Mouse (Mus musculus): ENCODE measurements at regions not wholly inside any gene's neighbourhood (a gene's known extent, or its start where the extent isn't known, plus 50 kb on each side); places are given as distances from the start of the nearest gene placed in this dataset.
A peak's percentile ranks its signal among the peaks of the same experiment; 100 is the strongest.

DNA sequence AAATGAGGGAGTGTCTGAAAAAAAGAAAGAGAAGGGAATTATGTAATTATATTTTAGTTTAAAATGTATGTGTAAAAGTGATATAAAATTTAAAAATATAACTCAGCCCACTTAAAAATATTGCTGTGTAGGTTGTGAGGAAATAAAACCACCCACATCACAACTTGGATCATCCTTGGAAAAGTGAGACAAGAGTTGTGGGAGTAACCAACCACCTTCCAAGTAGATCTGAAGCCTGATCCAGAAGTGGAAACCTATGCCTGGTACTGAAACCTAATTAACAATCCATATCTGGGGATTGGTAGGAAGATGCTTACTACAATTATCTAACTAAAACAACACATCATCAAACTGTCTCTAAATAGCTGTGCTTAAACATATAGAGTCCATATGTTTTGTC is 743.1 kb downstream of the Stim2 start:
- no peak for DNase-seq (ENCODE audit: low read depth, low spot score)
- TF ChIP-seq CTCF (IDR thresholded peaks at IDR 0.05), result no peak
- no peak for ATAC-seq
- CTCF ChIA-PET, result no interaction called here
- H3K27me3 ChIP-seq, result no peaks in the 10 kb centered on the region
- in situ Hi-C loops (cut with MboI; ENCODE audit: low pct_unique_long_range_greater_than_20kb), result no loop called here
- POLR2A ChIA-PET, result no interaction called here

DNA sequence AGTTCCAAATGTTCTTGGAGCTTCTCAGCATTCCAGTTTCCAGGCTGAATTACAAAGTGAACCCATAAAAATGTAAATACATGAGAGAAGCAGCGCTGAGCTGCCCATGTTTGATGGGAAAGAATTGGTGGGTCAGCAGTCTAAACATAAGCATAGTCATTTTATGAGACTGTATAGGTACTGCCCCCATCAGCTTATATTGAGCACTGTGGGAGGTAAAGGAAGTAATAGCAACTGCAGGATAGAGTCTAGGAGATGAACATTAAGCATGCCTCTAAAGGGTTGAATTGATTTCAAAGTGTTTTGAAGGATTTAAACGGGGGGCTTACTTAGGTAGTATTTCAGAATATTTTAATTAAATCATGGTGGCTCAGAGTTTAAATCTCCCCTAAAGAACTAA is 748.7 kb downstream of the Stim2 start:
- no peak for TF ChIP-seq CTCF (IDR thresholded peaks at IDR 0.05)
- ChIA-PET POLR2A (interaction anchor here (0.6 kb wide), 1 partner anchor 10 kb away, joined by 4 read pairs; no protein-coding TSS in a partner anchor), CTCF (no interaction called here)
- DNase-seq (ENCODE audit: low read depth, low spot score), result no peak
- ATAC-seq, result no peak
- in situ Hi-C loops (cut with MboI; ENCODE audit: low pct_unique_long_range_greater_than_20kb), result no loop called here
- peaks cover 3% of the 10 kb centered on the region for H3K27me3 ChIP-seq

DNA sequence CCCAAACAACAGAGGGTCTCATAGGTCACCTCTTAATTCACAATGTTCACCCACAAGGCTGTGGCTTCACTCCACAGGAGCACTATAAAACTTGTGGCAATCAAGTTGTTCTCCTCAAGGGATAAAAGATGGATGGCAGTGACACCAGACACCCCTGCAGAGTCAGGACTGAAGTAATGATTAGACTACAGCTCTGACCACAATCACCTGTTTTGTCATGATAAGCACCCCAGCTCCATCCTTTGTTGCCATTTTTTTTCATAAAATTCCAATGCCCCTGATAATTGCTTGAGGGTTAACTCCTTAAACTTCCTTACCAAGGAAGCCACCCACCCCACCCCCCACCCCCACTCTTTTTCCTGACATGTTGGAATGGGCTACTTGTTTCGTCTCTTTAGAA is 755.1 kb downstream of the Stim2 start:
- TF ChIP-seq CTCF (IDR thresholded peaks at IDR 0.05), result no peak
- POLR2A ChIA-PET, result interaction anchor here (0.6 kb wide), 1 partner anchor 819 kb away, joined by 3 read pairs; no protein-coding TSS in a partner anchor
- in situ Hi-C loops (cut with MboI; ENCODE audit: low pct_unique_long_range_greater_than_20kb), result no loop called here
- H3K27me3 ChIP-seq, result peaks cover 4% of the 10 kb centered on the region
- CTCF ChIA-PET, result no interaction called here
- ATAC-seq (no peak), DNase-seq (ENCODE audit: low read depth, low spot score) (no peak)

DNA sequence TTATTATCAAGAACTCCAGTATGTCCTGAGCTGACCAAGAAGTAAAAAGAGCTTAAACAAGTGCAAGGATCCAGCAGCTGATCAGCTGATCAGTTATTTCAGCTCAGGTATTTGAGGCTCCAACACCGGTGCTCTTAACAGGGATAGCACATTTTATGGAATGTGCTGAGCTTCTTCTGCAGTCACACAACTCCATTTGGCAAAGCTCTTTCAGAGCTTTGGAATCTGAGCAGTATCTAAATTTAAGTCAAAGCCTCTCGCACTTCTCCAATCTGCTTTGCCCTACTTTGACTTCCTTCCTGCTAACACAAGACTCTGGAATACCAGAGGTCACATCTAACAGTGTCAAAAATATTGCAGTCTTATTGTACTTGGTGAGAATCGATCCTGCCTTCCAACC is 761.4 kb downstream of the Stim2 start:
- in situ Hi-C loops (cut with MboI; ENCODE audit: low pct_unique_long_range_greater_than_20kb), result no loop called here
- ChIA-PET POLR2A (interaction anchor here (0.7 kb wide), 1 partner anchor 7 kb away, joined by 7 read pairs; no protein-coding TSS in a partner anchor), CTCF (no interaction called here)
- no peak for TF ChIP-seq CTCF (IDR thresholded peaks at IDR 0.05)
- no peak for ATAC-seq
- H3K27me3 ChIP-seq, result peaks cover 8% of the 10 kb centered on the region
- DNase-seq (ENCODE audit: low read depth, low spot score), result no peak

DNA sequence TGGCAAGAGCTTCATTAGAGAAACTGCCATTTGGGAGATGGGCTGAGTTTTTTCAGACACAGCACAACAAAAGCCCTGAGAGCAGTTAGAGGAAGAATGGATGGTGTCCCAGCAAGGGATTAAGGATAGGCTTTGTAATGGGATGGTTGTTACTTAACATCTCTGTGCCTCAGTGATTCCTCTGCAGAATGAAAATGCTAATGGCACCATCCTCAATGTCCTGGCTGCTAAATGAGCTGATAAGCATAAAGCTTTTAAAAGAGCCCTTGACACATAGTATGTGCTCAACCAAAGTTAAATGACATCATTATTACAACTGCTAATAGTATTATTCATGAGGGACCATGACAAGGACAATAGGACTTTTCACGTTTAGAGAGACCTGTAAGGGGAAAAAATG is 764.7 kb downstream of the Stim2 start:
- ATAC-seq, result no peak
- peaks cover 10% of the 10 kb centered on the region for H3K27me3 ChIP-seq
- CTCF ChIA-PET, result no interaction called here
- DNase-seq (ENCODE audit: low read depth, low spot score), result no peak
- no peak for TF ChIP-seq CTCF (IDR thresholded peaks at IDR 0.05)
- POLR2A ChIA-PET, result no interaction called here
- in situ Hi-C loops (cut with MboI; ENCODE audit: low pct_unique_long_range_greater_than_20kb), result no loop called here

DNA sequence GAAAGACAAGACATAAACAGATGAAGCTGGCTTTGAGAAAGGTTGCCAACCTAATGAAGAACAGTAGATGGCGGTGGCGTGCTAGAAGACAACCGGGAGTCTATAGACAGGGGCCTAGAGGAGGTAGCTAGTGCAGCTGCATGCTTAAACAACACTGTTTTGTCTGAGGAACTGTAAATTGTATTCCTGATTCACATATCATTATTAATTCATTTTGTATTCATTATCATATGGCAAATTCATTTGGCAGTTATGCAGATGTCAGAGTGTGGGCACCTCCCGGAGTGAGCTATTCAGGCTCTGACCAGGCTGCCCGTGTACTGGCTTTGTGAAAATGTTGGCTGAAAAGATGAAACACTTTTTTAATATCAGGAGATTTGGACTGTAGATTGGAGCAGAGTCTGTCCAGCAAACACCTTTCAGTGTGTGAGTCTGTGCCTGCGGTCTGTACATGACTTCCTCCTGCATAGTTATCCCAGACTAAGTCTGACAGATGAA is 798.7 kb downstream of the Stim2 start:
- peaks cover 5% of the 10 kb centered on the region for H3K27me3 ChIP-seq
- peak; percentile 64 for TF ChIP-seq CTCF (IDR thresholded peaks at IDR 0.05)
- ChIA-PET CTCF (interaction anchor here (1.4 to 1.6 kb wide), 2 partner anchors 11 to 17 kb away, joined by 3 to 4 read pairs; no protein-coding TSS in a partner anchor), POLR2A (no interaction called here)
- no peak for ATAC-seq
- DNase-seq (ENCODE audit: low read depth, low spot score), result no peak
- in situ Hi-C loops (cut with MboI; ENCODE audit: low pct_unique_long_range_greater_than_20kb), result no loop called here

DNA sequence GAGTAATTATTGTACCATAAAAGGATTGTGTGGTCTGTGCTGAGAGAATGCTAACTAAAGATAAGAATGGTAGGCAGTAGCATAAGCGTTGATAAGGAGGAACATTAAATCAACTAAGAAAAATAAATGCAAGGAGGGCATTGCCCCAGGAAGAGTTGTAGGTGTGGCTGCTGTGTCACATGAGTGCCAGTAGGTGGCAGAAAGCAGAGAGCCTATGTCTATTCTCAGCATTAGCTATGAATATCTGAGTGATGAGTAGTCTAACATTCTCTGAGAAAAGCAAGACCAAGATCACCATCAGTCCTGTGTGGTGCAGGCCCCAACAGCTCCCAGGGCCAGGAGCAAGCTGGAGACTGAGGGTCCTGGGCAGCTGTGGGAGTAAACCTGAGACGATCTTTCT is 828.8 kb downstream of the Stim2 start:
- TF ChIP-seq CTCF (IDR thresholded peaks at IDR 0.05), result no peak
- DNase-seq (ENCODE audit: low read depth, low spot score) (no peak), ATAC-seq (no peak)
- H3K27me3 ChIP-seq, result no peaks in the 10 kb centered on the region
- in situ Hi-C loops (cut with MboI; ENCODE audit: low pct_unique_long_range_greater_than_20kb), result no loop called here
- CTCF ChIA-PET, result no interaction called here
- POLR2A ChIA-PET, result no interaction called here

Measured in Patski (cell line).